Mouse (Mus musculus): ENCODE data around the gene Slc4a5. TPM values are rescaled to one million over a fixed set of nuclear protein-coding genes. Genes with fewer than 3 reads are reported as not detected.
A peak's percentile ranks its signal among the peaks of the same experiment; 100 is the strongest.

Slc4a5 gene
- total RNA-seq, 1 experiment from 2014 or later: not detected

- peak; percentile 83 for ATAC-seq (replicated peaks; ENCODE audit: low read depth, poor library complexity, severe bottlenecking)
These were observed 4.5 kb upstream of the Slc4a5 start for GRCm38 (mm10) chr6:83215002-83215666.

- ATAC-seq (replicated peaks; ENCODE audit: low read depth, poor library complexity, severe bottlenecking): no peak
These were observed 11.9 kb downstream of the Slc4a5 start for GRCm38 (mm10) chr6:83231486-83231885.

- no peak for ATAC-seq (replicated peaks; ENCODE audit: low read depth, poor library complexity, severe bottlenecking)
These were observed 13.7 kb downstream of the Slc4a5 start for GRCm38 (mm10) chr6:83233306-83233705.

- peak; percentile 32; the same call in 1 of the 2 replicates for ATAC-seq (replicated peaks; ENCODE audit: low read depth, poor library complexity, severe bottlenecking)
These were observed 14.7 kb downstream of the Slc4a5 start for GRCm38 (mm10) chr6:83234280-83234741.

- no peak for ATAC-seq (replicated peaks; ENCODE audit: low read depth, poor library complexity, severe bottlenecking)
These were observed 17.5 kb downstream of the Slc4a5 start for GRCm38 (mm10) chr6:83237123-83237522.

- no peak for ATAC-seq (replicated peaks; ENCODE audit: low read depth, poor library complexity, severe bottlenecking)
These were observed 24.9 kb downstream of the Slc4a5 start for GRCm38 (mm10) chr6:83244422-83245061.

GRCm38 (mm10) chr6:83245134-83245533 lies 25.5 kb downstream of the Slc4a5 start:
- no peak for ATAC-seq (replicated peaks; ENCODE audit: low read depth, poor library complexity, severe bottlenecking)

GRCm38 (mm10) chr6:83245997-83246396 lies 26.4 kb downstream of the Slc4a5 start:
- ATAC-seq (replicated peaks; ENCODE audit: low read depth, poor library complexity, severe bottlenecking): no peak

GRCm38 (mm10) chr6:83246750-83247149 lies 27.1 kb downstream of the Slc4a5 start:
- ATAC-seq (replicated peaks; ENCODE audit: low read depth, poor library complexity, severe bottlenecking): no peak

GRCm38 (mm10) chr6:83247153-83247552 lies 27.5 kb downstream of the Slc4a5 start:
- ATAC-seq (replicated peaks; ENCODE audit: low read depth, poor library complexity, severe bottlenecking): no peak

- ATAC-seq (replicated peaks; ENCODE audit: low read depth, poor library complexity, severe bottlenecking): no peak
These were observed 34.6 kb downstream of the Slc4a5 start for GRCm38 (mm10) chr6:83254242-83254641.

- no peak for ATAC-seq (replicated peaks; ENCODE audit: low read depth, poor library complexity, severe bottlenecking)
These were observed 44.9 kb downstream of the Slc4a5 start for GRCm38 (mm10) chr6:83264516-83264915.

- no peak for ATAC-seq (replicated peaks; ENCODE audit: low read depth, poor library complexity, severe bottlenecking)
These were observed 45.6 kb downstream of the Slc4a5 start for GRCm38 (mm10) chr6:83265253-83265652.

GRCm38 (mm10) chr6:83265653-83266052 lies 46.0 kb downstream of the Slc4a5 start:
- ATAC-seq (replicated peaks; ENCODE audit: low read depth, poor library complexity, severe bottlenecking): no peak

- no peak for ATAC-seq (replicated peaks; ENCODE audit: low read depth, poor library complexity, severe bottlenecking)
These were observed 48.0 kb downstream of the Slc4a5 start for GRCm38 (mm10) chr6:83267616-83268015.

- peak; percentile 92 for ATAC-seq (replicated peaks; ENCODE audit: low read depth, poor library complexity, severe bottlenecking)
These were observed 48.7 kb downstream of the Slc4a5 start for GRCm38 (mm10) chr6:83268144-83269010.

GRCm38 (mm10) chr6:83273733-83274132 lies 54.1 kb downstream of the Slc4a5 start:
- peak; percentile 88 for ATAC-seq (replicated peaks; ENCODE audit: low read depth, poor library complexity, severe bottlenecking)

- ATAC-seq (replicated peaks; ENCODE audit: low read depth, poor library complexity, severe bottlenecking): no peak
These were observed 57.5 kb downstream of the Slc4a5 start for GRCm38 (mm10) chr6:83277151-83277550.

- peak; percentile 74 for ATAC-seq (replicated peaks; ENCODE audit: low read depth, poor library complexity, severe bottlenecking)
These were observed 59.3 kb downstream of the Slc4a5 start for GRCm38 (mm10) chr6:83278881-83279280.

GRCm38 (mm10) chr6:83280256-83280955 lies 60.8 kb downstream of the Slc4a5 start:
- no peak for ATAC-seq (replicated peaks; ENCODE audit: low read depth, poor library complexity, severe bottlenecking)
